ENCODE assay signal across 19 mouse cellular contexts in genomic region chr2:129563944-129564709, GRCm38 (mm10). TPM values are rescaled to one million over a fixed set of nuclear protein-coding genes. Genes with fewer than 3 reads are reported as not detected.
DNase-seq lines count a peak whose midpoint lies in the region; ATAC-seq and TF ChIP-seq lines count a peak whose summit lies in the region.
"Had no signal": no experiment of that assay in that cellular context is flagged by ENCODE, and none has a peak within 500 bp of the region (broad histone marks: within the 10 kb centered on the region; RNA-seq: fewer than 3 reads in every experiment).

No protein-coding gene starts in this region.

- ATAC-seq in hindbrain, embryonic 13.5 days (ENCODE audit: low FRiP score) = peak; percentile 34; the same call in 1 of the 2 replicates
- no peak for ATAC-seq in hindbrain, embryonic 12.5 days (ENCODE audit: low FRiP score)
- peak; percentile 71; the same call in 1 of the 2 replicates for ATAC-seq in midbrain, embryonic 13.5 days
- ATAC-seq in liver, embryonic 11.5 days (replicated peaks; ENCODE audit: low FRiP score) = no peak
- ATAC-seq: CD4-positive, CD25-positive, alpha-beta regulatory T cell, adult 4 months; intestine, embryonic 15.5 days had no signal

- WGBS in hindbrain, embryonic 13.5 days = 60% methylated on average over 5 of the region's 5 CpGs
- WGBS in hindbrain, embryonic 12.5 days = 57% methylated on average over 5 of the region's 5 CpGs
- WGBS in midbrain, embryonic 13.5 days = 63% methylated on average over 5 of the region's 5 CpGs
- 85% methylated on average over 5 of the region's 5 CpGs for WGBS in liver, embryonic 11.5 days

- no peak overlapping the region for H3K9ac ChIP-seq in hindbrain, embryonic 13.5 days
- no peak overlapping the region for H3K9ac ChIP-seq in hindbrain, embryonic 12.5 days
- H3K9ac ChIP-seq in midbrain, embryonic 13.5 days (replicated peaks) = no peak overlapping the region
- no peak overlapping the region for H3K9ac ChIP-seq in liver, embryonic 11.5 days (ENCODE audit: low read depth, low read length)
- H3K9ac ChIP-seq: embryonic facial prominence, embryonic 15.5 days; intestine, embryonic 15.5 days; limb, embryonic 13.5 days had no signal

- H3K4me2 ChIP-seq in hindbrain, embryonic 13.5 days = no peak overlapping the region
- no peak overlapping the region for H3K4me2 ChIP-seq in hindbrain, embryonic 12.5 days (replicated peaks)
- H3K4me2 ChIP-seq in midbrain, embryonic 13.5 days (replicated peaks) = no peak overlapping the region
- H3K4me2 ChIP-seq in liver, embryonic 11.5 days = no peak overlapping the region
- H3K4me2 ChIP-seq: embryonic facial prominence, embryonic 15.5 days; intestine, embryonic 15.5 days; limb, embryonic 13.5 days had no signal

- no peaks in the 10 kb centered on the region for H3K9me3 ChIP-seq in hindbrain, embryonic 13.5 days
- no peaks in the 10 kb centered on the region for H3K9me3 ChIP-seq in hindbrain, embryonic 12.5 days (replicated peaks)
- no peaks in the 10 kb centered on the region; the same call in 1 of the 2 replicates for H3K9me3 ChIP-seq in midbrain, embryonic 13.5 days
- no peaks in the 10 kb centered on the region for H3K9me3 ChIP-seq in liver, embryonic 11.5 days (ENCODE audit: control insufficient read depth, low read length)
- H3K9me3 ChIP-seq: embryonic facial prominence, embryonic 15.5 days; intestine, embryonic 15.5 days; limb, embryonic 13.5 days had no signal

- TF ChIP-seq POLR2A in brain, embryonic 14.5 days (IDR thresholded peaks at IDR 0.05; ENCODE audit: borderline replicate concordance, extremely low read depth, insufficient read depth, insufficient read length, poor library complexity, severe bottlenecking) = no peak

- 0 out of 2 replicates have a peak, but pooled peaks cover 3% of the 10 kb centered on the region for H3K27me3 ChIP-seq in hindbrain, embryonic 13.5 days
- peaks cover 2% of the 10 kb centered on the region; the same call in 1 of the 2 replicates for H3K27me3 ChIP-seq in hindbrain, embryonic 12.5 days
- H3K27me3 ChIP-seq in midbrain, embryonic 13.5 days = no peaks in the 10 kb centered on the region
- no peaks in the 10 kb centered on the region for H3K27me3 ChIP-seq in liver, embryonic 11.5 days (replicated peaks; ENCODE audit: control insufficient read depth, insufficient read depth, low read length)
- H3K27me3 ChIP-seq: embryonic facial prominence, embryonic 15.5 days; intestine, embryonic 15.5 days; limb, embryonic 13.5 days had no signal

- H3K27ac ChIP-seq in hindbrain, embryonic 13.5 days = no peak overlapping the region
- H3K27ac ChIP-seq in hindbrain, embryonic 12.5 days = no peak overlapping the region
- H3K27ac ChIP-seq in midbrain, embryonic 13.5 days = peak overlapping the region; percentile 4; the same call in 1 of the 2 replicates
- no peak overlapping the region for H3K27ac ChIP-seq in liver, embryonic 11.5 days (ENCODE audit: low read depth, low read length)
- H3K27ac ChIP-seq: embryonic facial prominence, embryonic 15.5 days; intestine, embryonic 15.5 days; kidney, postnatal 0 days; limb, embryonic 13.5 days had no signal

- no peaks in the 10 kb centered on the region for H3K36me3 ChIP-seq in hindbrain, embryonic 13.5 days
- no peaks in the 10 kb centered on the region for H3K36me3 ChIP-seq in hindbrain, embryonic 12.5 days
- H3K36me3 ChIP-seq in midbrain, embryonic 13.5 days = no peaks in the 10 kb centered on the region
- no peaks in the 10 kb centered on the region for H3K36me3 ChIP-seq in liver, embryonic 11.5 days (ENCODE audit: control insufficient read depth, insufficient read depth, low read length)
- H3K36me3 ChIP-seq: embryonic facial prominence, embryonic 15.5 days; intestine, embryonic 15.5 days; limb, embryonic 13.5 days had no signal

- H3K4me3 ChIP-seq in hindbrain, embryonic 13.5 days = no peak overlapping the region
- H3K4me3 ChIP-seq in hindbrain, embryonic 12.5 days = no peak overlapping the region
- H3K4me3 ChIP-seq in midbrain, embryonic 13.5 days (replicated peaks) = no peak overlapping the region
- no peak overlapping the region for H3K4me3 ChIP-seq in liver, embryonic 11.5 days (ENCODE audit: low read depth, low read length)
- H3K4me3 ChIP-seq: embryonic facial prominence, embryonic 15.5 days; intestine, embryonic 15.5 days; limb, embryonic 13.5 days had no signal

- no peak for TF ChIP-seq CTCF in brain, embryonic 14.5 days (IDR thresholded peaks at IDR 0.05; ENCODE audit: borderline replicate concordance, extremely low read depth, insufficient read depth, insufficient read length)

- DNase-seq in brain, adult 2 months (ENCODE audit: low read depth, low spot score) = peak; percentile 74
- DNase-seq in brain, embryonic 14.5 days (ENCODE audit: low read depth) = peak; percentile 37
- DNase-seq in kidney, postnatal 36 days = no peak
- no peak for DNase-seq in liver, embryonic 11.5 days (ENCODE audit: low spot score)
- DNase-seq: adrenal gland, postnatal 10 days; cerebellum, adult 9-11 months; gastrocnemius, postnatal 25 days; heart, postnatal 10 days; lung, postnatal 14 days; thymus, adult 2 months had no signal

- peaks cover 12% of the 10 kb centered on the region for H3K4me1 ChIP-seq in hindbrain, embryonic 13.5 days (replicated peaks)
- H3K4me1 ChIP-seq in hindbrain, embryonic 12.5 days = peaks cover 6% of the 10 kb centered on the region; the same call in 1 of the 2 replicates
- peaks cover 13% of the 10 kb centered on the region for H3K4me1 ChIP-seq in midbrain, embryonic 13.5 days (replicated peaks)
- H3K4me1 ChIP-seq in liver, embryonic 11.5 days (replicated peaks; ENCODE audit: control insufficient read depth, insufficient read depth, low read length) = no peaks in the 10 kb centered on the region
- H3K4me1 ChIP-seq: intestine, embryonic 15.5 days; limb, embryonic 13.5 days had no signal

RNA-seq across cellular contexts. Expression of gene F830045P16Rik, which starts 27.7 kb away (rescaled TPM):
- not detected in 2 replicates for polyA plus RNA-seq in hindbrain, embryonic 13.5 days (2015; fragmentation: Nextera tagmentation; extraction: Ambion mirVana)
- 0.10 TPM in 1 of 2 replicates, not detected in the other for polyA plus RNA-seq in hindbrain, embryonic 12.5 days (2016; fragmentation: Nextera tagmentation; extraction: Ambion mirVana)
- not detected in 2 replicates for polyA plus RNA-seq in brain, embryonic 14.5 days (2012; rRNA removed)
- not detected in 2 replicates for polyA plus RNA-seq in midbrain, embryonic 13.5 days (2015; fragmentation: Nextera tagmentation; extraction: Ambion mirVana)
- not detected in 2 replicates for polyA plus RNA-seq in liver, embryonic 11.5 days (2014; fragmentation: Nextera tagmentation; extraction: Ambion mirVana)
- polyA plus RNA-seq: CD4-positive, CD25-positive, alpha-beta regulatory T cell, adult 4 months; intestine, embryonic 15.5 days; kidney, postnatal 0 days; liver, embryonic 16.5 days had no signal

RNA-seq across cellular contexts. Expression of gene Sirpa, which starts 28.5 kb away (rescaled TPM):
- polyA plus RNA-seq in hindbrain, embryonic 13.5 days (2015; fragmentation: Nextera tagmentation; extraction: Ambion mirVana) = 20.8 and 23.1 TPM in 2 replicates
- 27.5 and 29.2 TPM in 2 replicates for polyA plus RNA-seq in hindbrain, embryonic 12.5 days (2016; fragmentation: Nextera tagmentation; extraction: Ambion mirVana)
- polyA plus RNA-seq in brain, embryonic 14.5 days (2012; rRNA removed) = 36.2 and 44.6 TPM in 2 replicates
- 19.1 and 21.0 TPM in 2 replicates for polyA plus RNA-seq in midbrain, embryonic 13.5 days (2015; fragmentation: Nextera tagmentation; extraction: Ambion mirVana)
- polyA plus RNA-seq in liver, embryonic 11.5 days (2014; fragmentation: Nextera tagmentation; extraction: Ambion mirVana) = 26.8 and 29.6 TPM in 2 replicates

Comparison
In these comparisons a context has a peak if more than half of its experiments do, and no peak if none do; other contexts are left out.
1. ATAC-seq: peak in hindbrain, embryonic 13.5 days (single experiment) and midbrain, embryonic 13.5 days (single experiment); none in hindbrain, embryonic 12.5 days (single experiment) and liver, embryonic 11.5 days (single experiment).
2. DNase-seq: peak in brain, adult 2 months (single experiment) and brain, embryonic 14.5 days (single experiment); none in kidney, postnatal 36 days (0 of 2) and liver, embryonic 11.5 days (single experiment).